Mouse (Mus musculus): ENCODE data around the gene Sh2d3c.
A peak's percentile ranks its signal among the peaks of the same experiment; 100 is the strongest.

Gene Sh2d3c

GRCm38 (mm10) chr2:32720681-32721229 lies at the start of gene Sh2d3c:
Gene Sh2d3c (plus strand): TSS chr2:32721055.
- DNase-seq (ENCODE audit: low spot score), result no peak

- no peak for DNase-seq (ENCODE audit: low spot score)
These were observed 49.7 kb upstream of the Sh2d3c start for GRCm38 (mm10) chr2:32671147-32671546.

- DNase-seq (ENCODE audit: low spot score), result no peak
These were observed 48.8 kb upstream of the Sh2d3c start for GRCm38 (mm10) chr2:32671907-32672595.

- no peak for DNase-seq (ENCODE audit: low spot score)
These were observed 47.5 kb upstream of the Sh2d3c start for GRCm38 (mm10) chr2:32673176-32673917.

GRCm38 (mm10) chr2:32676821-32677220 lies 44.0 kb upstream of the Sh2d3c start:
- no peak for DNase-seq (ENCODE audit: low spot score)

GRCm38 (mm10) chr2:32677683-32678082 lies 43.2 kb upstream of the Sh2d3c start:
- no peak for DNase-seq (ENCODE audit: low spot score)

- no peak for DNase-seq (ENCODE audit: low spot score)
These were observed 40.8 kb upstream of the Sh2d3c start for GRCm38 (mm10) chr2:32680051-32680451.

GRCm38 (mm10) chr2:32680961-32681650 lies 39.7 kb upstream of the Sh2d3c start:
- no peak for DNase-seq (ENCODE audit: low spot score)

- no peak for DNase-seq (ENCODE audit: low spot score)
These were observed 39.1 kb upstream of the Sh2d3c start for GRCm38 (mm10) chr2:32681754-32682153.

GRCm38 (mm10) chr2:32682721-32683417 lies 38.0 kb upstream of the Sh2d3c start:
- DNase-seq (ENCODE audit: low spot score), result no peak

GRCm38 (mm10) chr2:32683701-32684100 lies 37.2 kb upstream of the Sh2d3c start:
- DNase-seq (ENCODE audit: low spot score), result no peak

- no peak for DNase-seq (ENCODE audit: low spot score)
These were observed 36.0 kb upstream of the Sh2d3c start for GRCm38 (mm10) chr2:32684681-32685428.

GRCm38 (mm10) chr2:32685807-32686206 lies 35.0 kb upstream of the Sh2d3c start:
- DNase-seq (ENCODE audit: low spot score), result no peak

- no peak for DNase-seq (ENCODE audit: low spot score)
These were observed 34.2 kb upstream of the Sh2d3c start for GRCm38 (mm10) chr2:32686640-32687039.

GRCm38 (mm10) chr2:32687562-32687961 lies 33.3 kb upstream of the Sh2d3c start:
- DNase-seq (ENCODE audit: low spot score), result no peak

GRCm38 (mm10) chr2:32689420-32689819 lies 31.4 kb upstream of the Sh2d3c start:
- DNase-seq (ENCODE audit: low spot score), result peak; percentile 92

- DNase-seq (ENCODE audit: low spot score), result no peak
These were observed 29.8 kb upstream of the Sh2d3c start for GRCm38 (mm10) chr2:32691041-32691440.

- DNase-seq (ENCODE audit: low spot score), result no peak
These were observed 28.4 kb upstream of the Sh2d3c start for GRCm38 (mm10) chr2:32692496-32692895.

GRCm38 (mm10) chr2:32693282-32693681 lies 27.6 kb upstream of the Sh2d3c start:
- DNase-seq (ENCODE audit: low spot score), result no peak

GRCm38 (mm10) chr2:32693823-32694411 lies 26.9 kb upstream of the Sh2d3c start:
- peak; percentile 98 for DNase-seq (ENCODE audit: low spot score)

GRCm38 (mm10) chr2:32694691-32695090 lies 26.2 kb upstream of the Sh2d3c start:
- DNase-seq (ENCODE audit: low spot score), result no peak

Measured in embryo, embryonic 10 days (tissue).